Mouse (Mus musculus): ENCODE data around the gene 1810013L24Rik. TPM values are rescaled to one million over a fixed set of nuclear protein-coding genes. Genes with fewer than 3 reads are reported as not detected.

The 1810013L24Rik gene
- polyA plus RNA-seq, 1 experiment = 29.5 TPM

Other genes with a start within 250 kb of the 1810013L24Rik start
- 110 and 116 TPM in 2 replicates for gene Pmm2, start 192.4 kb upstream of the 1810013L24Rik start, polyA plus RNA-seq (2012; rRNA removed)
- 18.5 and 20.8 TPM in 2 replicates for gene Tmem186, start 192.4 kb upstream of the 1810013L24Rik start, polyA plus RNA-seq (2012; rRNA removed)
- 42.0 and 47.4 TPM in 2 replicates for gene Carhsp1, start 157.9 kb upstream of the 1810013L24Rik start, polyA plus RNA-seq (2012; rRNA removed)
- gene Gm5767, start 149.3 kb upstream of the 1810013L24Rik start, polyA plus RNA-seq (2012; rRNA removed) = 1.1 TPM in 1 of 2 replicates, not detected in the other
- 81.7 and 94.8 TPM in 2 replicates for gene Usp7, start 37.8 kb upstream of the 1810013L24Rik start, polyA plus RNA-seq (2012; rRNA removed)